Mouse (Mus musculus) myocyte (in vitro differentiated cells): ENCODE results near the gene Ccno. TPM values are rescaled to one million over a fixed set of nuclear protein-coding genes. Genes with fewer than 3 reads are reported as not detected.
"Not testable (repeated sequence)": the region's sequence is repeated elsewhere in the genome, so short reads cannot be mapped to it uniquely, and the experiment has no call there.

Source experiments
- H3K27me3 ChIP-seq: one replicate; pipeline ENCODE4 v1.6.1; 2011; ENCODE audit not compliant: control insufficient read depth, insufficient read depth, insufficient read length
- H3K36me3 ChIP-seq: one replicate; pipeline ENCODE4 v1.6.1; 2011; ENCODE audit not compliant: control insufficient read depth, insufficient read depth
- H3K4me2 ChIP-seq: one replicate; pipeline ENCODE4 v1.6.1; 2011; ENCODE audit warnings: low read depth, control low read depth
- H3K4me3 ChIP-seq: one replicate; pipeline ENCODE4 v1.5.1; 2011; ENCODE audit warnings: mild to moderate bottlenecking, control low read depth, moderate library complexity
- H3K79me2 ChIP-seq: one replicate; pipeline ENCODE4 v1.6.1; 2011; ENCODE audit not compliant: control insufficient read depth, insufficient read depth
- H3ac ChIP-seq: one replicate; pipeline ENCODE4 v1.6.1; 2011; ENCODE audit not compliant: control insufficient read depth, insufficient read length
- CEBPB ChIP-seq: IDR thresholded peaks from 2 replicates; pipeline ENCODE4 v1.6.1; 2011; ENCODE audit warnings: mild to moderate bottlenecking, moderate library complexity; ENCODE audit not compliant: poor library complexity, insufficient read depth, severe bottlenecking
- E2F4 ChIP-seq: IDR thresholded peaks from one replicate; pipeline ENCODE4 v1.6.1; 2011; ENCODE audit warnings: mild to moderate bottlenecking, control low read depth, moderate library complexity; ENCODE audit not compliant: insufficient read depth
- MAX ChIP-seq: IDR thresholded peaks from one replicate; pipeline ENCODE4 v1.6.1; 2011; ENCODE audit warnings: low read depth, mild to moderate bottlenecking, control low read depth
- MYOD1 ChIP-seq, 3 experiments: IDR thresholded peaks; one replicate each; pipeline ENCODE4 v1.6.1; 2011; ENCODE audit warnings: control low read depth in 2 of 3, low read depth in 2 of 3, mild to moderate bottlenecking in 2 of 3, moderate library complexity in 1 of 3; ENCODE audit not compliant: insufficient read length in 2 of 3, control insufficient read depth in 1 of 3
- MYOG ChIP-seq, 3 experiments: IDR thresholded peaks; one replicate each; pipeline ENCODE4 v1.6.1; 2011; ENCODE audit warnings: control low read depth in 2 of 3, low read depth in 2 of 3, mild to moderate bottlenecking in 2 of 3; ENCODE audit not compliant: insufficient read length in 2 of 3, control insufficient read depth in 1 of 3, insufficient read depth in 1 of 3
- POLR2A ChIP-seq: IDR thresholded peaks from one replicate; pipeline ENCODE4 v1.6.1; 2011; ENCODE audit warnings: low read depth, mild to moderate bottlenecking, control low read depth, moderate library complexity; ENCODE audit not compliant: insufficient read length
- POLR2AphosphoS2 ChIP-seq: IDR thresholded peaks from one replicate; pipeline ENCODE4 v1.6.1; 2011; ENCODE audit warnings: low read depth, control low read depth; ENCODE audit not compliant: insufficient read length
- REST ChIP-seq: IDR thresholded peaks from one replicate; pipeline ENCODE4 v1.6.1; 2011; ENCODE audit warnings: mild to moderate bottlenecking, control low read depth, moderate library complexity; ENCODE audit not compliant: insufficient read depth, insufficient read length
- SRF ChIP-seq: IDR thresholded peaks from one replicate; pipeline ENCODE4 v1.6.1; 2011; ENCODE audit warnings: low read depth; ENCODE audit not compliant: control insufficient read depth, insufficient read length
- TCF12 ChIP-seq: IDR thresholded peaks from one replicate; pipeline ENCODE4 v1.6.1; 2011; ENCODE audit warnings: mild to moderate bottlenecking, control low read depth; ENCODE audit not compliant: poor library complexity, insufficient read depth, severe bottlenecking
- TCF3 ChIP-seq: IDR thresholded peaks from one replicate; pipeline ENCODE4 v1.6.1; 2011; ENCODE audit warnings: low read depth, control low read depth; ENCODE audit not compliant: insufficient read length
- USF1 ChIP-seq: IDR thresholded peaks from one replicate; pipeline ENCODE4 v1.6.1; 2011; ENCODE audit warnings: low read depth, mild to moderate bottlenecking, control low read depth, moderate library complexity
- polyA plus RNA-seq: library from polyadenylated mRNA; unstranded; fragments of >200 nt; fragmentation: generic; extraction: Trizol; gene quantifications from one replicate; pipeline ENCODE4 v1.2.1, GENCODE M21; 2012; ENCODE audit warnings: missing spikeins

Gene Ccno
- polyA plus RNA-seq, 1 experiment = 1.4 TPM

DNA sequence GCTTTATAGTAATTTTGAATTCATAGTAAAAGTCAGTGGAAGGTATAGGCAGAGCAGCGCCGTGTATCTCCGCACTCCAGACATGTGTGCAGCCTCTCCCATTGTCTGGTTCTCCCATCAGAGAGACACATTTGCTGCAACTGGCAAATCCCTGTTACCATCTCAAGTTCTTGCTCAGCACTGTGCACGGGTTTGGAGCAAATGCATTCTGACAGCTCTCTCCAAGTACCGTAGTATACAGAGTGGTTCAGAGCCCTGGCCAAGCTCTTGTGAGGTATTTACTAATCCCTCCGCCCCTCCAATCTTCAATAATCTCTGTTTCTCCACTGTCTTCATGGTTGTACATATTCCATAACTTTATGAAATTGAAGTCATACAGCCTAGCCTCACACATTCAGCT is 25.1 kb downstream of the Ccno start:
- no peaks in the 10 kb centered on the region for H3K36me3 ChIP-seq
- H3K4me3 ChIP-seq = peak overlapping the region; percentile 20
- TF ChIP-seq TCF12 = no peak
- no peak for TF ChIP-seq REST
- no peak for TF ChIP-seq TCF3
- no peak for TF ChIP-seq POLR2AphosphoS2
- no peak for TF ChIP-seq E2F4
- TF ChIP-seq USF1 = no peak
- no peak for TF ChIP-seq MYOD1 (IDR thresholded peaks at IDR 0.05; ENCODE audit: control insufficient read depth in 1 of 3, insufficient read length in 2 of 3, low read depth in 2 of 3)
- no peak for TF ChIP-seq CEBPB
- no peak for TF ChIP-seq SRF
- no peak for TF ChIP-seq MAX
- TF ChIP-seq POLR2A = no peak
- no peak for TF ChIP-seq MYOG (IDR thresholded peaks at IDR 0.05; ENCODE audit: control insufficient read depth in 1 of 3, insufficient read depth in 1 of 3, insufficient read length in 2 of 3, low read depth in 2 of 3)
- H3K4me2 ChIP-seq = peak overlapping the region; percentile 79
- H3ac ChIP-seq = no peak overlapping the region
- no peaks in the 10 kb centered on the region for H3K27me3 ChIP-seq
- no peaks in the 10 kb centered on the region for H3K79me2 ChIP-seq

DNA sequence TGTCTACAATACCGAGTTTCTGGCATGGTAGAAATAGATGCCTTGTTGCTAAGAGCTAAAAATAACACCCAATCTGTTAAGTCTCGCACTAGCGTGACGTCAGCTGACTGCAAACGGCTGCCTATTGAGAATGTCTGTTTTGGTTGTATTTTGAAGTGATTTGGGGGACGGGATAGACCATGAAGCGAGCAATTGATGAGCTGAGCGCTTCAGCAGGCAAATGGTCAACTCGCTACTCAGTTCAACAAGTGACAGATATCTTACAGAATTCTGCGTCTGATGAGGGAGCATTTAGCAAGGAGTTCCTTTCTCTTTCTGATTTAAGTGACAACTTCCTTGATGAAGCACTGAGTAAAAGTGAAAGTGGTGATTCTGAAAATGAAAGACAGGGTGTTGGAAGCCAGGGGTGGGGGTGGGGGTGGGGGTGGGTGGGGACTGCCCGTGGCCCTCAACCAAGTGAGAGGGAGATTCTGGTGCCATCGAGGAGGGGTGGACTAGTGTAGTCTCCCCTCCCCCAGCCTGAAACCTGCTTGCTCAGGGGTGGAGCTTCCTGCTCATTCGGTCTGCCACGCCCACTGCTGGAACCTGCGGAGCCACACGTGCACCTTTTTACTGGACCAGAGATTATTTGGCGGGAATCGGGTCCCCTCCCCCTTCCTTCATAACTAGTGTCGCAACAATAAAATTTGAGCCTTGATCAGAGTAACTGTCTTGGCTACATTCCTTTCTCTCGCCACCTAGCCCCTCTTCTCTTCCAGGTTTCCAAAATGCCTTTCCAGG is 25.8 kb downstream of the Ccno start:
- H3K79me2 ChIP-seq, H3K27me3 ChIP-seq, H3K36me3 ChIP-seq, H3ac ChIP-seq: not testable (repeated sequence)
- Histone ChIP-seq H3K4me3 (peak overlapping the region; percentile 20), H3K4me2 (peak overlapping the region; percentile 79)

DNA sequence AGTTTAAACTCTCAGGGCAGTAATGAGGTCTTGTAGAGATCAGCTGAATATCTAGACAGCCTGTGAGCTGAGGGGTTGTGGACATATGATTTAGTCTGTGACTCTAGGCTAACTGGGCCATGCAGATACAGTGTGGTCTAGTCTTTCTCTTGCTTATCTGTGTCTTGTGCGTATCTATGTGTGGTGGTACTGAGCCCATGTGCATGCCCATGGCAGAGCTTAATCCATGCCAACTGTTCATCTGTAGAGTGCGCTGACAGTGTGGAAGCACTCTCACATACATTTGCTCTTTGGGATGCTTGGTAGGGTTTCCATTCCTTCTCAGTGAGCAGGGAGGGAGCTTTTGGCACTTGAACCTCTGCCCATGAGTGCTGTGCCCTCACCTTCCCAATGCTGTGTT is 33.9 kb downstream of the Ccno start:
- no peaks in the 10 kb centered on the region for H3K79me2 ChIP-seq
- H3K4me2 ChIP-seq = no peak overlapping the region
- no peak overlapping the region for H3ac ChIP-seq
- H3K4me3 ChIP-seq = no peak overlapping the region
- H3K27me3 ChIP-seq = peaks cover under 1% of the 10 kb centered on the region
- TF ChIP-seq SRF (no peak), TCF12 (no peak), MAX (no peak), REST (no peak), MYOG (IDR thresholded peaks at IDR 0.05; ENCODE audit: control insufficient read depth in 1 of 3, insufficient read depth in 1 of 3, insufficient read length in 2 of 3, low read depth in 2 of 3) (no peak), CEBPB (no peak), MYOD1 (IDR thresholded peaks at IDR 0.05; ENCODE audit: control insufficient read depth in 1 of 3, insufficient read length in 2 of 3, low read depth in 2 of 3) (no peak), E2F4 (no peak)
- no peaks in the 10 kb centered on the region for H3K36me3 ChIP-seq

DNA sequence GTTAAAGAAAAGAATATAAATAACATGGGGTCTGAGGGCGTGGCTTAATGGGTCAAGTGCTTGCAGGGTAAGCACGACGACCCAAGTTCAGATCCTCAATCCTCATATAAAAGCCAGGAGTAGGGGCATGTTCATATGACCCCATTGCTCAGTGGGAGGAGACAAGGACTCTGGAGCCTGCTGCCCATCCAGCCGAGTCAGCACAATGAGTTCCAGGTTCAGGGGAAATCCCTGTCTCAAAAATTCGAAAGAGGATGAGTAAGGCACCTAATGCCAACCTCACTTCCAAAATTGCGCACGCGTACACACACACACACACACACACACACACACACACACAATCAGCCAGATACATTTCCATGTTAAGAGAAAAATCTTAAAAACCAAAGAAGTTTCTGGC is 34.9 kb downstream of the Ccno start:
- Histone ChIP-seq H3K4me3 (no peak overlapping the region), H3ac (no peak overlapping the region)

More for the DNA sequence above, 34.9 kb downstream of the Ccno start:
- H3K4me2 ChIP-seq = no peak overlapping the region
- no peaks in the 10 kb centered on the region for H3K36me3 ChIP-seq
- TF ChIP-seq TCF12 = no peak
- no peak for TF ChIP-seq SRF
- no peak for TF ChIP-seq CEBPB
- no peak for TF ChIP-seq MAX
- TF ChIP-seq REST = no peak
- TF ChIP-seq USF1 = no peak
- no peak for TF ChIP-seq MYOD1 (IDR thresholded peaks at IDR 0.05; ENCODE audit: control insufficient read depth in 1 of 3, insufficient read length in 2 of 3, low read depth in 2 of 3)
- TF ChIP-seq TCF3 = no peak
- TF ChIP-seq MYOG (IDR thresholded peaks at IDR 0.05; ENCODE audit: control insufficient read depth in 1 of 3, insufficient read depth in 1 of 3, insufficient read length in 2 of 3, low read depth in 2 of 3) = no peak
- TF ChIP-seq POLR2A = no peak
- TF ChIP-seq POLR2AphosphoS2 = no peak
- TF ChIP-seq E2F4 = no peak
- H3K79me2 ChIP-seq = no peaks in the 10 kb centered on the region
- H3K27me3 ChIP-seq = peaks cover 4% of the 10 kb centered on the region
